Mouse (Mus musculus): ENCODE results near the gene Ogfr. TPM values are rescaled to one million over a fixed set of nuclear protein-coding genes. Genes with fewer than 3 reads are reported as not detected.
A peak's percentile ranks its signal among the peaks of the same experiment; 100 is the strongest.

Ogfr gene
- polyA plus RNA-seq, 1 experiment from 2014 or later: 96.7 TPM

GRCm38 (mm10) chr2:180566240-180566913 is 22.7 kb upstream of the Ogfr start:
- Histone ChIP-seq H3K36me3 (no peaks in the 10 kb centered on the region), H3K9me3 (no peaks in the 10 kb centered on the region), H3K9ac (replicated peaks) (no peak overlapping the region), H3K27ac (no peak overlapping the region), H3K4me1 (replicated peaks) (peaks cover 13% of the 10 kb centered on the region), H3K27me3 (peaks cover 8% of the 10 kb centered on the region; the same call in 1 of the 2 replicates), H3K4me3 (replicated peaks) (no peak overlapping the region), H3K4me2 (no peak overlapping the region)
- 39% methylated on average over 13 of the region's 13 CpGs for WGBS
- ATAC-seq (ENCODE audit: insufficient number of reproducible peaks, insufficient read depth, low FRiP score, low TSS enrichment, low read depth): no peak

- Histone ChIP-seq H3K4me2 (no peak overlapping the region), H3K27ac (peak overlapping the region; percentile 37; the same call in 1 of the 2 replicates), H3K9me3 (no peaks in the 10 kb centered on the region), H3K4me1 (replicated peaks) (peaks cover 13% of the 10 kb centered on the region), H3K36me3 (no peaks in the 10 kb centered on the region), H3K9ac (replicated peaks) (no peak overlapping the region), H3K4me3 (replicated peaks) (no peak overlapping the region), H3K27me3 (peaks cover 6% of the 10 kb centered on the region; the same call in 1 of the 2 replicates)
- 30% methylated on average over 3 of the region's 3 CpGs for WGBS
- no peak; the same call in 1 of the 2 replicates for ATAC-seq (ENCODE audit: insufficient number of reproducible peaks, insufficient read depth, low FRiP score, low TSS enrichment, low read depth)
Observed at GRCm38 (mm10) chr2:180569028-180569643, 19.9 kb upstream of the Ogfr start.

- Histone ChIP-seq H3K36me3 (no peaks in the 10 kb centered on the region), H3K4me1 (replicated peaks) (peaks cover 9% of the 10 kb centered on the region; the same call in 1 of the 2 replicates), H3K27ac (no peak overlapping the region), H3K4me3 (replicated peaks) (no peak overlapping the region), H3K9me3 (no peaks in the 10 kb centered on the region), H3K27me3 (no peaks in the 10 kb centered on the region; the same call in 1 of the 2 replicates), H3K9ac (replicated peaks) (no peak overlapping the region), H3K4me2 (no peak overlapping the region)
- 69% methylated on average over 4 of the region's 4 CpGs for WGBS
- no peak for ATAC-seq (ENCODE audit: insufficient number of reproducible peaks, insufficient read depth, low FRiP score, low TSS enrichment, low read depth)
Observed at GRCm38 (mm10) chr2:180576482-180576881, 12.6 kb upstream of the Ogfr start.

GRCm38 (mm10) chr2:180578686-180579085 is 10.4 kb upstream of the Ogfr start:
- peaks cover 17% of the 10 kb centered on the region for H3K4me1 ChIP-seq (replicated peaks)
- H3K27ac ChIP-seq: no peak overlapping the region
- no peak overlapping the region for H3K9ac ChIP-seq (replicated peaks)
- no peaks in the 10 kb centered on the region for H3K9me3 ChIP-seq
- 6% methylated on average over 3 of the region's 3 CpGs for WGBS
- H3K4me3 ChIP-seq (replicated peaks): no peak overlapping the region
- H3K27me3 ChIP-seq: no peaks in the 10 kb centered on the region; the same call in 1 of the 2 replicates
- H3K4me2 ChIP-seq: no peak overlapping the region
- H3K36me3 ChIP-seq: no peaks in the 10 kb centered on the region
- ATAC-seq (ENCODE audit: insufficient number of reproducible peaks, insufficient read depth, low FRiP score, low TSS enrichment, low read depth): no peak

GRCm38 (mm10) chr2:180581002-180581401 is 8.0 kb upstream of the Ogfr start, which contains the start of gene Mrgbp:
Gene Mrgbp (plus strand): TSS chr2:180581304.
- Histone ChIP-seq H3K36me3 (peaks cover 18% of the 10 kb centered on the region), H3K27ac (no peak within 1 kb of the TSS), H3K9ac (replicated peaks) (no peak within 1 kb of the TSS), H3K9me3 (no peaks in the 10 kb centered on the region), H3K4me2 (no peak within 1 kb of the TSS), H3K27me3 (no peaks in the 10 kb centered on the region; the same call in 1 of the 2 replicates), H3K4me3 (replicated peaks) (no peak within 1 kb of the TSS), H3K4me1 (replicated peaks) (peaks cover 13% of the 10 kb centered on the region)
- no peak for ATAC-seq (ENCODE audit: insufficient number of reproducible peaks, insufficient read depth, low FRiP score, low TSS enrichment, low read depth)
- WGBS: 81% methylated on average over 3 of the region's 3 CpGs

- Histone ChIP-seq H3K4me1 (replicated peaks) (peaks cover 13% of the 10 kb centered on the region), H3K4me2 (peak overlapping the region; percentile 92), H3K4me3 (replicated peaks) (peak overlapping the region; percentile 86), H3K9me3 (no peaks in the 10 kb centered on the region), H3K36me3 (peaks cover 27% of the 10 kb centered on the region), H3K27me3 (no peaks in the 10 kb centered on the region), H3K27ac (peak overlapping the region; percentile 76), H3K9ac (replicated peaks) (peak overlapping the region; percentile 92)
- under 1% methylated on average over 57 of the region's 57 CpGs for WGBS
- ATAC-seq (ENCODE audit: insufficient number of reproducible peaks, insufficient read depth, low FRiP score, low TSS enrichment, low read depth): peak; percentile 80
Observed at GRCm38 (mm10) chr2:180582481-180583153, 6.4 kb upstream of the Ogfr start.

- Histone ChIP-seq H3K27ac (peak overlapping the region; percentile 76; the same call in 1 of the 2 replicates), H3K9ac (replicated peaks) (peak overlapping the region; percentile 92), H3K4me1 (replicated peaks) (peaks cover 13% of the 10 kb centered on the region), H3K27me3 (no peaks in the 10 kb centered on the region), H3K36me3 (peaks cover 27% of the 10 kb centered on the region), H3K9me3 (no peaks in the 10 kb centered on the region), H3K4me2 (peak overlapping the region; percentile 92), H3K4me3 (replicated peaks) (peak overlapping the region; percentile 86)
- no peak; the same call in 1 of the 2 replicates for ATAC-seq (ENCODE audit: insufficient number of reproducible peaks, insufficient read depth, low FRiP score, low TSS enrichment, low read depth)
- 28% methylated on average over 7 of the region's 7 CpGs for WGBS
Observed at GRCm38 (mm10) chr2:180583154-180583507, 5.9 kb upstream of the Ogfr start.

GRCm38 (mm10) chr2:180588736-180589122 is 316 bp upstream of the Ogfr start:
- H3K4me3 ChIP-seq (replicated peaks): peak overlapping the region; percentile 90
- peak overlapping the region; percentile 81 for H3K4me2 ChIP-seq
- H3K27me3 ChIP-seq: no peaks in the 10 kb centered on the region
- H3K9ac ChIP-seq (replicated peaks): peak overlapping the region; percentile 86
- 48% methylated on average over 6 of the region's 6 CpGs for WGBS
- peak overlapping the region; percentile 86 for H3K27ac ChIP-seq
- ATAC-seq (ENCODE audit: insufficient number of reproducible peaks, insufficient read depth, low FRiP score, low TSS enrichment, low read depth): peak; percentile 3; the same call in 1 of the 2 replicates
- peaks cover 57% of the 10 kb centered on the region for H3K36me3 ChIP-seq
- H3K9me3 ChIP-seq: no peaks in the 10 kb centered on the region
- H3K4me1 ChIP-seq (replicated peaks): peaks cover 16% of the 10 kb centered on the region

- peak within 1 kb of the TSS; percentile 91 for H3K27ac ChIP-seq
- WGBS: 52% methylated on average over 4 of the region's 4 CpGs
Observed at GRCm38 (mm10) chr2:180597490-180597889, 8.4 kb downstream of the Ogfr start, which contains the start of gene Col9a3. Gene Col9a3 (plus strand): TSS chr2:180597790.

GRCm38 (mm10) chr2:180598157-180598705 is 9.2 kb downstream of the Ogfr start:
- Histone ChIP-seq H3K4me3 (replicated peaks) (peak overlapping the region; percentile 48), H3K4me1 (replicated peaks) (peaks cover 44% of the 10 kb centered on the region), H3K4me2 (peak overlapping the region; percentile 70), H3K9me3 (no peaks in the 10 kb centered on the region), H3K9ac (replicated peaks) (peak overlapping the region; percentile 66), H3K27ac (peak overlapping the region; percentile 91), H3K36me3 (peaks cover 35% of the 10 kb centered on the region), H3K27me3 (peaks cover 51% of the 10 kb centered on the region)
- WGBS: 1% methylated on average over 39 of the region's 41 CpGs
- peak; percentile 78 for ATAC-seq (ENCODE audit: insufficient number of reproducible peaks, insufficient read depth, low FRiP score, low TSS enrichment, low read depth)

More at GRCm38 (mm10) chr2:180597490-180597889, 8.4 kb downstream of the Ogfr start, which contains the start of gene Col9a3:
- Histone ChIP-seq H3K4me3 (replicated peaks) (peak within 1 kb of the TSS; percentile 48), H3K4me1 (replicated peaks) (peaks cover 44% of the 10 kb centered on the region), H3K27me3 (peaks cover 51% of the 10 kb centered on the region), H3K4me2 (peak within 1 kb of the TSS; percentile 70), H3K36me3 (peaks cover 40% of the 10 kb centered on the region), H3K9ac (replicated peaks) (peak within 1 kb of the TSS; percentile 66), H3K9me3 (no peaks in the 10 kb centered on the region)
- no peak for ATAC-seq (ENCODE audit: insufficient number of reproducible peaks, insufficient read depth, low FRiP score, low TSS enrichment, low read depth)
